Mouse (Mus musculus): ENCODE results near the gene Mpi.

The Mpi gene

GRCm38 (mm10) chr9:57523754-57524153 is 28.8 kb downstream of the Mpi start:
- no peak for DNase-seq (ENCODE audit: low spot score)

- DNase-seq (ENCODE audit: low spot score): no peak
Observed at GRCm38 (mm10) chr9:57522861-57523246, 29.7 kb downstream of the Mpi start.

GRCm38 (mm10) chr9:57522114-57522860 is 30.3 kb downstream of the Mpi start:
- no peak for DNase-seq (ENCODE audit: low spot score)

DNA sequence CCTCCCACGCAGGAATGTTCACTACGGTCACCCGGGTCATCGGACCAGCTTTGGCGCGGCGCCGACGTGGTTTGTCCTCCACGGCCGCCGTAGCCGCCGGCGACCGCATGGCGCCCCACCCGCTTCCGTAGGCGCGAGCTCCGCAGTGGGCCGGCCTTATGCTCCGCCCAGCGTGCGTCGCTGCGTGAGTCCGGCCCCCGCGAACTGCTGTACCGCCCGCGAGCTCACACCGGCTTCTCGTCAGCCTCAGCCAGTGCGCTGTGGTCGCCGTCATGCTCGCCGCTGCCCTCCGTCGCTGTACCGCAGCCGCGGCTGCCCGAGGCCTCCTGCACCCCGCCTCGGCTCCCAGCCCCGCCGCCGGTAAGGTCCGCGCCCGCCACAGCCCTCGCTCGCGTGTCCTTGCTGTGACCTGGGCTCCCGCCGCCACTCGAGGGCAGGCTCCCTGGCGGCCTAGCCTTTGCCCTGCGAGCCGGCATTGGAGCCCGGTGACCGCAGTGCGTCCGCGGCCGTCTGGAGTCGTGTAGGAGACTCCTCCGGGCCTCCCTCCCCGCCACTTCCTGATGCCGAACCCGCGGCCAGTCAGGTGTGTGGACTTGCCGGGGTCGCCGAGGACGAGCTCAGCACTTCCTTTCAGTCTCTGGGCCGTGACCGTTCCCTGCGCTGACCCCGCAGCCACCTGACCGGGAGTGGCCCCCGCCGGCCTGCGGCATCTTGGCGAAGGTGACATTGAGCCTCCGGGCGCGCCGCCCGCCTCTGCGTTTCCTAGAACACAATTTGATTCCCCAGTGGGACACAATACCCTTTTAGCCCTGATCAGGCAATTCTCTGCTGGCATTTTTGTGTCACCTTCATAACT is 31.3 kb downstream of the Mpi start, which contains the start of gene Cox5a:
Gene Cox5a, plus strand, starts transcription at position 219 of the 856 bp plus-strand sequence.
- peak; percentile 84 for DNase-seq (ENCODE audit: low spot score)

DNA sequence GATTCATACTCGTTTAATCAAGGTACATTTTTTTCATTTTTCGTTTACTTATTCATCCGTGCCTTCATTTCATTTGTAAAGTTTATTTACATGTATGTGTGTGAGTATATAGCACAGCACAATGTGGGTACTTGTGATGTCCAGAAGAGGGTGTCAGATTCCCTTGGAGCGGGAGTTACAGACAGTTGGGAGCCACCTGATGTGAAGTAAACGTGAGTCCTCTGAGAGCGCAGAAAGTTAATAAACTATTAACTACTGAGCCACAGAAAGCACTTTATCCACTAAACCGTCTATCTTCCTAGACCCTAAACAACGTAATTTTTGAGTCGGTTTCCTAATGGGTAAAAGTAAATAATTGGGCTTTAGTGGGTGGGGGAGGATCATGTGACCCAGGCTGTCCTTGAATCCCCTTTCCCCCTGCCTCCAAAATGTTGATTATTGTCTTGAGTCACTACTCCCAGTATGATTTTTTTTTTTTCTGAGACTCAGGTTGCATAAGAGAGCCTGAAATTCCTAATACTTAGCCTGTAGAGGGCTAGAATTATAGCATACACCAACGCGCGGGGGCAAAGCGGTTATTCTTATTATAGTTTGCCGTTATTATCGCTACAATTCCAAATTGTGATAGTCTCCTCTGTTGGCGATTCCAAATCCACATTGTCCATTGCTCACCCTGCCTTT is 32.0 kb downstream of the Mpi start:
- no peak for DNase-seq (ENCODE audit: low spot score)

GRCm38 (mm10) chr9:57517113-57517512 is 35.5 kb downstream of the Mpi start:
- peak; percentile 59 for DNase-seq (ENCODE audit: low spot score)

GRCm38 (mm10) chr9:57510577-57510976 is 42.0 kb downstream of the Mpi start:
- no peak for DNase-seq (ENCODE audit: low spot score)

- peak; percentile 53 for DNase-seq (ENCODE audit: low spot score)
Observed at GRCm38 (mm10) chr9:57505700-57506099, 46.9 kb downstream of the Mpi start.

DNA sequence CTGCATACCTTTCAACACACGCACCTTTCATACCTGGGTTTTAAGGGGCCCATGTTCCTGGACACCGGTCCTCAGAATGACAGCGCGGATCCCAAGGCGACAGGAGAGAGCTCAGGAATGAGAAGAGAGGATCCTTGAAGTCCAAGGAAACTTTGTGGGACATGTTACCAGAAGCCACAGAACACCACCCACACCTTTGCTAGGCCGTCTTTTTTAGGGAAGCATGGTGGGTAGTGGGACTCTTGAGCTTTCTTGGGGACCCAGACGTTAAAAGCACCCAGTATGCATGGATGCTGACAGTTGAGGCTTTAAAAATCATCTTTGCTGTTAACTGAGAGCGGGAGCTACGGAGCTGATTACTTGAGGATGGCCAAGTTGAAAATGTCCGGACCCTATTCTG is 47.7 kb downstream of the Mpi start:
- no peak for DNase-seq (ENCODE audit: low spot score)

DNA sequence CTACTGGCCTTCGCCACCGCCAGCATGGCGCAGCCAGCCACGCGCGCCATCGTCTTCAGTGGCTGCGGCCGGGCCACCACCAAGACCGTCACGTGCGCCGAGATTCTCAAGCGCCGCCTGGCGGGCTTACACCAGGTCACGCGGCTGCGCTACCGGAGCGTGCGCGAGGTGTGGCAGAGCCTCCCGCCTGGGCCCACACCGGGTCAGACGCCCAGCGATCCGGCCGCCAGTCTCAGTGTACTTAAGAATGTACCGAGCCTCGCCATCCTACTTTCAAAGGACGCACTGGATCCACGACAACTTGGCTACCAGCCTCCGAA is 48.2 kb downstream of the Mpi start:
- DNase-seq (ENCODE audit: low spot score): peak; percentile 34

- DNase-seq (ENCODE audit: low spot score): no peak
Observed at GRCm38 (mm10) chr9:57503622-57504380, 48.8 kb downstream of the Mpi start, which contains the start of gene Rpp25. Gene Rpp25 (plus strand): TSS chr9:57504026.

DNA sequence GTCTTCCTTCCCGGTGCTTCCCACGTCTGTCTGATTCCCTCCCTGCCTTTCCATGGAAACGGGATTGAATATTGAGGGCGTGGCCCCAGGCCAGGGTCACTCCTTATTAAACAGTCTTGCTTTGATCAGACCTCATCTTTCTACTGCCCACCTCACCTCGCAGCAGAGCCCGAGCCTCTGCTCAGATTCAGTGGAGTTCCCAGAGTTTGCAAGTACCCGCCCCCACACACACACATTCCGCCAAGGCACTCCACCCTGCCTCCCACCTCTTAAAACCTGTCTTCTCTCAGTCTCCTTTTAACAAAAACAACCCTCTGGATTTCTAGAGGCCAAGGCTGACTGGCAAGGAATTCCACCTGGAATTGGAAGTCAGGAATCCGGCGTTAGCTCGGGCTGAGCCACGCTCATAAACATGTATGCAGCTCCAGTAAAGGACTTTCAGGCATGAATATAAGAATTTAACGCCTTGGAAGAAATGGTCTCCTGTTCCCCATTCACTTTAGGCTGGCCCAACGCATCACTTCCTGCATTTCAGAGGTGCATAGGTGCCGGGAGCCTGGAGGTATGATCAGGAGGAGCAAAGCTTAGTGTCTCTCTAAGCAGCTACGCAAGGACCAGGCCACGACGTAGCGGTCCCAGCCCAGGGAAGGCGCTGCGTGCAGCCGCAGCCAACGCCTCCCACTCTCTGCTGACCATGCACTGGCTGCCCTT is 49.5 kb downstream of the Mpi start:
- DNase-seq (ENCODE audit: low spot score): no peak

DNA sequence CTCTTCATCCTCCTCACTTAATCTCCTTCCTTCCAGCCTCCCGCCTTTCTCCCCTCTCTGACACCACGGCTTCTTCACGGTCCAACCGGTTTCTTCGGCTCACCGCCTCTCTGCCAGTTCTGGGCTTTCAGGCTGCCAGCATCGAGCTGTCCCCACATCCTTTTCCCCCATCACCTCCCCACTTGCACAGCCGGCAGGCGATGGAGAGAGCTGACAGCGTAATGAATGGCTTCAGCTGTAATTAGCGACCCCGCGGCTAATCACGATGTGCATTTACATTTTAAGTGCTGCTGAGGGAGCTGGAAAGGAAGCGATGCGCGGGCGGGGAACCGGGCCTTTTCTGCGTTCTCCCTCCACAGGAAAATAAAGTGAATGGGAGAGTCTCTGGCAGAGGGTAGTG is 50.7 kb downstream of the Mpi start:
- DNase-seq (ENCODE audit: low spot score): no peak

GRCm38 (mm10) chr9:57501452-57501851 is 51.1 kb downstream of the Mpi start:
- no peak for DNase-seq (ENCODE audit: low spot score)

GRCm38 (mm10) chr9:57498536-57498935 is 54.0 kb downstream of the Mpi start:
- DNase-seq (ENCODE audit: low spot score): no peak

- no peak for DNase-seq (ENCODE audit: low spot score)
Observed at GRCm38 (mm10) chr9:57497236-57497635, 55.3 kb downstream of the Mpi start.

DNA sequence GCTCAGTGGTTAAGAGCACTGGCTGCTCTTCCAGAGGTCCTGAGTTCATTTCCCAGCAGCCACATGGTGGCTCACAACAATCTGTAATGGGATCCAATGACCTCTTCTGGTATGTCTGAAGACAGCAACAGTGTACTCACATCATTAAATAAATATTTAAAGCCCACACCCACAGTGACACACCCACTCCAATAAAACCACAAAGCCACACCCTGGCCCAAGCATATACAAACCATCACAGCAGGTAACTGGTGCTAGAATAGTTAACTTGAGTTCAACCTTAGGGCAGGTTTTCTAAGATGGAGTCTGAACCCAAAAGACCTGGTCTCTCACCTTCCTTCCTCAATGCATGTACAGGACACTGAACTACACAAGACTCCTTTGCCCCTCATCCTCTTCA is 57.6 kb downstream of the Mpi start:
- no peak for DNase-seq (ENCODE audit: low spot score)

Data from spleen, adult 12 weeks (tissue).